Mouse (Mus musculus) left cerebral cortex, postnatal 36 days (tissue): ENCODE data around the gene Klhdc1. TPM values are rescaled to one million over a fixed set of nuclear protein-coding genes. Genes with fewer than 3 reads are reported as not detected.

Source experiments
- DNase-seq, 2 experiments: peaks; one replicate each; pipeline ENCODE4 v3.0.0; 2021 to 2022; ENCODE audit warnings: low spot score in 2 of 2, mixed read lengths in 1 of 2
- intact Hi-C: fragments of 180-260 bp; cut with DNase I; formaldehyde crosslinking; loops from one replicate; pipeline ENCODE4 v1.15.1; 2025
- total RNA-seq, 2 experiments: library from RNA; stranded (reverse); gene quantifications; 2 replicates each; pipeline ENCODE4 v1.2.3; 2021

Klhdc1 gene
- total RNA-seq, 2 experiments from 2014 or later: 19.0 to 22.5 TPM

DNA sequence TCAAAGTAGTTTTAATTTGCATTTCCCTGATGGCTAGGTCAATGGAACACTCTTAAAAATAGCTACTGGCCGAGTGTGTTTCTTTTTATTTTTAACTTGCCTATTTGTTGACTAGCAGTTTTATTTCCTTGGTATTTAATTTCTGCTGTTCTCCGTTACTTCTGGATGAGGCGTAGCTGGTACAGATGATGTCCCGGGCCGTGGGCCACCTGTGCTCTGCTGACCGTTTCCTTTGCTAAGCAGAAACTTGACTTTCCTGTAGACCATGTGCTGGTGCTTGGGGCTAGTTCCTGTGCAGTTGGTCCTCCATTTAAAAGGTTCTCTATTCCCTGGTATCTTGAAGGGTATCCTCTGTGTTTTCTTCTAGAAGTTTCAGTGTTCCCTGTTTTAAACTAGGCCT, 51.4 kb downstream of the Klhdc1 start:
- no peak for DNase-seq
- intact Hi-C loops: no loop called here

DNA sequence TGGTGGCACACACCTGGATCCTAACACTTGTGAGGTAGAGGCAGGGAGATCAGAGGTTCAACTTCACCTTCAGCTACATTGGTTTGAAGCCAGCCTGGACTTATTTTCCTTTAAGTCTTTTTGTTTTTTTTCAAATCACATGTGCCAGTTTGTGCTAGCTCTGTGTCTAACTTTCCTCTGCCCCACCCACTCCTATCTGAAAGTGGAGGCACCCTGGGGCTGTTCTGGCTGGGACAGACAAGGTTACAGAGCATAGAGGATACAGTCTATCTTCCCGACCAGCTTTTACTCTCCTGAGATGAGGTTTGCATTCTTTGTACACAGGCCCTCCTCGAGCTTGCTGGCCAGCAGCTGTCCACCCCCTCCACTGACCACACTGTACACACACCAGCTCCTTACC, 52.8 kb downstream of the Klhdc1 start:
- intact Hi-C loops: no loop called here
- DNase-seq: no peak

DNA sequence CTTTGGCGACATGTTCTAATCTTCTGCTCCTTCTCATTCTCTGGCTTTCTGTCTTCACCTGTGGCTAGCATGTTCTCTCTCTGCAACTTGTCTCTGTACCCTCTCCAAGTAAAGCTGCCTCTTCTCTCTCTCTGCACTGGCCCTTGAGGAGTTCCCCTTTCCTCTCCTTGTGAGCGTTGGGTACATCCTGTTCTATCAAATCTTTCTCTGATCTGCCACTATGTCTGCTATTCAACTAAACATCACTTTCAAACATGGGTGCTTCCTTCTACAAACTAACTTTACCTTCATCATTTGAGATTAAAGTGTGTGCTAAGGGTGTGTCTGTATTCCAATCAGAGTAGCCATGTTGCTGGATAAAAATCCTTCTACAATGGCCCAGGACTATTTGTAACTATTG, 54.0 kb downstream of the Klhdc1 start:
- intact Hi-C loops: loop anchor here (5.0 kb wide), 2 partner anchors 53 to 98 kb away; partner anchors contain the start of genes Dnaaf2, Gm49383 and Klhdc1
- no peak for DNase-seq

DNA sequence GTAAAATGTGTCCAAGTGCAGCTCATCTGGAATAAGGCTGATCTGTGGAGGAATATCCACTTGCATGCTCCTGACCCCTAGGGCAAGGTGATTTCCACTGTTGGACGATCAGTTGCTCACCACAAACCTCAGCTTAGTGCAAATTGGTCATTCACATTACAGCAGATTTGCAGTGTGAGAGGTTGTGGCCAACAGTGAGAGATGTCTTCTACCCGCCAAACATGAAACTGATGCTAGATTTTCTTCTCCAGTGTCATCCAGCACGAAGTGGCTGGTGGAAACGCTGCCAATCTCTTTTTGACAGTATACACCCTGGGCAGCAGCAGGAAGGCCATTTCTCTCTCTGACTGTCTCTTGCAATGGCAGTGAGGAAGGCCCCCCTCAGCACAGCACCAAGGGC, 54.7 kb downstream of the Klhdc1 start:
- DNase-seq: no peak
- intact Hi-C loops: loop anchor here (5.0 kb wide), 2 partner anchors 53 to 98 kb away; partner anchors contain the start of genes Dnaaf2, Gm49383 and Klhdc1

DNA sequence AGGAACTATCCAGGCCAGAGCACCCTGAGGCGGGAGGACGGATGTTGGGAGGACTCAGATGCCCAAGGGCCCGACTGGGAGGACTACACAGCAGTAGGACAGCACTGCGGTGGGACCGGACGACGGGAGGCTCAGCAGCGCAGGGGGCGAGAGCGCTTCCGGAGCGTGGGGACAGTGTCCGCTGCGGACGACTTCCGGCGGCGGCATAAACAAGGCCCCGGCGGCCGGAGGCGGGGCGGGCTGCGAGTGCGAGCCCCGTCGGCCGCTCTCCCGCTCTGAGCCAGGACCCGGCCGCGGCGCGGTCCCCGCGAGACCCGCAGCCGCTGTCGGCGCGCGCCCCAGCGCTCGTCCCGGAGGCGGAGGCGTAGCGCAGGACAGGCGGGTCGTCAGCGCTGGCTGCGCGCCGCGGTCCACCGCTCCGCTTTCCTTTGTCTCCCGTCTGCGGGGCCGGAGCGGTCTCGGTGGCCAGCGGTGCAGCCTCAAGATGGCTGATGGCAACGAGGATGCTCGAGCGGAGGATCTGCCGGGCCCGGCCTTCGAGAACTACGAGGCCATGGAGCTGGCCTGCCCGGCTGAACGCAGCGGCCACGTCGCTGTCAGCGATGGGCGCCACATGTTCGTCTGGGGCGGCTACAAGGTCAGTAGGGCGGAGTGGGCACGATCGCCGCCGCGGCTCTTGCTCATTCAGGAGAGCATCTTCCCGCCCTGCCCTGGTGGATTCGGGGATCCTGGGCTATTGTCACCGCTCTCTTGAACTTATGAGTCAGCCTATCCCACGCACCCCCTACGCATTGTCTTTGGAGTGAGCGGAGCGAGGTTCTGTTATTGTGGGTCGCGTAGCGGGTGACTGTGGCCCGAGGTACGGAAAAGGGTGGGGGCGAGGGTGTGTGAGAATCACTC, 55.8 kb downstream of the Klhdc1 start, which contains the start of gene Klhdc2:
TSS of gene Klhdc2 (plus strand) at position 171 of the 900 bp plus-strand sequence.
- DNase-seq: peak; percentile 91 to 92
- intact Hi-C loops: loop anchor here (5.0 kb wide), 2 partner anchors 54 to 99 kb away; partner anchors contain the start of genes Dnaaf2, Gm49383 and Klhdc1

DNA sequence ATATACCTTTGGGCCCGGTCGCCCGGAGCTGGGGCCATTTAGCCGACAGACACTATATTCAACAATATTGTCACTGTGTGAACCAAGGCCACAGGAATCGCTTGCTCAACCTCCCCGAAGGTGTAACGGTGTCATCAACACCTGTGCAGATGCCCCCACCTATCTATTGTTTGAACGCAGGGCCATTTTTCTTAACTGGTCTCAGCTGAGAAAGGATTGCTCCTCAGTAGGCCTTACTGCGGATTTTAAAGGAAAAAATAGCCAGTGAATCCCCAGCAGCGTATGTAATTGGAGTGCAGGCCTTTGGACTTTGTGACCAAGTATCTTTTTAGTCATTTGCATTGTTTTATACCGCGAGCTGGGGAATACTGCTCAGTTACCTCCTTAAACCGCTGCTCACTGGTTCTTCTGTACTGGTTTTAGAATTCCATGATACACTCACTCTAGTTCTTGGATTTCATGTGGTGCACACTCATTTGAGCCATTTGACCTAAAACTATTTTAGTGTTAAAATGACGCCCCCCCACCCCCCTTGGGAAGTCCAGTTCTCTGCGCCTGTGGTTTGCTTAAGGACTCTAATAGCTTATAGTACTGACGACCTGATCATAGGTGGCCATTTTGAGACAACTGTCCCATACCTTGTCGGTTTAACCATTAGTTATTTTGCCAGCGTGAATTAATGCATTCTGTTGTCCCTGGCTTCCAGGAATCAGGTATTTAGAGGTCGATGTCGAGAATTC, 56.6 kb downstream of the Klhdc1 start:
- DNase-seq: no peak
- intact Hi-C loops: loop anchor here (5.0 kb wide), 2 partner anchors 55 to 100 kb away; partner anchors contain the start of genes Dnaaf2, Gm49383 and Klhdc1

DNA sequence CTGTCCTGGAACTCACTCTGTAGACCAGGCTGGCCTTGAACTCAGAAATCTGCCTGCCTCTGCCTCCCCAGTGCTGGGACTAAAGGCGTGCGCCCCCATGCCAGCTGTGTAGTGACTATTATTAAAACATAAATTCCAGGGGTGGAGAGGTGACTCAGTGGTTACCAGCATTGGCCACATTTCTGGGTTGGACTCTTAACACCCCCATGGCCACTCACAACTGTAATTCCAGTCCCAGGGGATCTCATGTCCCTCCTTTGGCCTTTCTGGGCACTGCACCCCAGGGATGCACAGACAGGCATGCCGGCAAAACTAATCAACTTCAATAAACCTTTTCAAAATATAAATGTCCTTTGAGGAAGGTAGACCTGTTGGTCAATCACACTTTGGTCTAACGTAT, 57.3 kb downstream of the Klhdc1 start:
- intact Hi-C loops: loop anchor here (5.0 kb wide), 2 partner anchors 56 to 101 kb away; partner anchors contain the start of genes Dnaaf2, Gm49383 and Klhdc1
- DNase-seq: no peak

DNA sequence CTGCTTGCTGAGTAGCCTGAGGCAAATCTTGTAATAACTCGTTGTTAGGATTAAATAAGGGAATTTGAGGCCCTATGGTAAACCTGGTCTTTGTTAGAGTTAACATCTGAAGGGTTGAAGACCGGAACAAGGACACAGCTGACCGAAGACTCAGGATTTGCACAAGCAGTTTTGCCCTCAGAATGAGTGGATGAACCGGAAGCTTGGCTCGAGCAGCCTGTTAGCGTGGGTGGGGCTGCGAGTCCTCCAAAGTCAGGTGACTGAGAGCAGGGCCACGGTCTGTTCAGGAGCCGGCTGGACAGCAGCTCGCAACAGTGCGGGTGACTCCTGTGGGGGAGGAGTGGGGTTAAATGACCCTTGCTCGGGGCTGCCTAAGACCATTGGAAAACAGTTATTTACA, 58.3 kb downstream of the Klhdc1 start:
- DNase-seq: no peak
- intact Hi-C loops: loop anchor here (5.0 kb wide), 2 partner anchors 57 to 102 kb away; partner anchors contain the start of genes Dnaaf2, Gm49383 and Klhdc1

DNA sequence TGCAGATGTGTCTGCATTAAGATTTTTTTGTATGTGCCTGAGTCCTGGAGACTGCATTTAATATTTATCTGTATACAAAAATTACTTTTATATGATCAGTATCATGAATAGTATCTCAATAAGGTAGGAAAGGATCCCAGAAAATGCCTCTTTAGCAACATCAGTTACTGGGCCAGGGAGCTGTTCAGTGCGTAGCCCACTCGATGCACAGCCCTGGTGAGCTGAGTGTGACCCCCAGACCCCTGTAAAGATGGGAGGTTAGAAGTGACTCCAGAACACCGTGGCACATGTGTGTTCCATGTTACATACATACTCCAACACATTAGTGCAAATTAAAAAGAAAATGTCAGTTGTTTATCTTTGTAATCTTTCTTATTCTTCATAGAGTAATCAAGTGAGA, 58.9 kb downstream of the Klhdc1 start:
- DNase-seq: no peak
- intact Hi-C loops: loop anchor here (5.0 kb wide), 2 partner anchors 58 to 103 kb away; partner anchors contain the start of genes Dnaaf2, Gm49383 and Klhdc1

DNA sequence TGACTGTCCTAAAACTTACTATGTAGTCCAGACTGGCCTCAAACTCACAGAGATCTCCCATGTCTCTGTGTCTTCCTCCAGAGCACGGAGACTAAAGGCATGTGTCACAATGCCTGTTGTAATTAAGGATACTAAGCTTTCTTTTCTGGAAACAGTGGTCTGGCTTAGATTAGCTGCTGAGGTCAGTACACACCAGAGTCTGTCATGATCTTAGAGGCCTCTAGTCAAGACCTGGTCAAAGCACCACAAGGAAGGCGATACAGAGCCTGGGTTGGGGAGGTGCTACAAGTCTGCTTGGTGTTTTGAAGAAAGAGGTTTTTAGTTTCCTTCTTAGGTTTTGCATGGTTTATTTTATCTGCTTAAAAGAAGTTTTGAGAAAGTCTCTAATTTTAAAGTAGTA, 59.4 kb downstream of the Klhdc1 start:
- no peak for DNase-seq
- intact Hi-C loops: no loop called here

DNA sequence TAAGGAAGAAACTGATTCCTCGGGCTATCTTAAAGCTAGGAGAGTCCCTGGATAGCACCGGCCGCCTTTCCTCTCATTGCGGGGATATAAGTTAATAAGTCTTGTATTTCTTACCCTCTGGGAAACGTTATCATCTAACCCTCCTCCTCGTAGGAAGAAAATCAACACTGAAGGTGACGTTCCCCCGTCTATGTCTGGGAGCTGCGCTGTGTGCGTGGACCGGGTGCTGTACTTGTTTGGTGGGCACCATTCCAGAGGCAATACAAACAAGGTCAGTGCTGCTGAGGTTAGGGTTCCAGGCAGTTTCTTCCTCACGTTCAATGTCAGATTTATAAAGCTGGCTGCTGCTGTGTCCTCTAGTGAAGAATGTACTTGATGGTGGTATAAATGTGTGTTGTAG, 61.2 kb downstream of the Klhdc1 start:
- intact Hi-C loops: no loop called here

DNA sequence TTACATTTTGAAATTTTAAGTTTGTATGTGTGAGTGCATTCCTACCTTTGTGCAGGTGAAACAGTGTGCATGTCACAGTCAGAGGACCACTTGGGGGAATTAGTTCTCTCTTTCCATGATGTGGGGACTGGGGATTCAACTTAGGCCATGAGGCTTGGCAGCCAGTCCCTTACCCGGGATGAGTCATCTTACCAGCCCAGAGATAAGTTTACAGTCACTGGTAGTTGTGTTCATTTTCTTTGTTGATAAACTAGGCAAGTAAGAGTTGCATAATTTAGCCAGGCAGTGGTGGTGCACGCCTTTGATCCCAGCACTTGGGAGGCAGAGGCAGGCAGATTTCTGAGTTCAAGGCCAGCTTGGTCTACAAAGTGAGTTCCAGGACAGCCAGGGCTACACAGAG, 63.1 kb downstream of the Klhdc1 start:
- DNase-seq: no peak
- intact Hi-C loops: no loop called here

More for the DNA sequence above, 61.2 kb downstream of the Klhdc1 start:
- DNase-seq: no peak

DNA sequence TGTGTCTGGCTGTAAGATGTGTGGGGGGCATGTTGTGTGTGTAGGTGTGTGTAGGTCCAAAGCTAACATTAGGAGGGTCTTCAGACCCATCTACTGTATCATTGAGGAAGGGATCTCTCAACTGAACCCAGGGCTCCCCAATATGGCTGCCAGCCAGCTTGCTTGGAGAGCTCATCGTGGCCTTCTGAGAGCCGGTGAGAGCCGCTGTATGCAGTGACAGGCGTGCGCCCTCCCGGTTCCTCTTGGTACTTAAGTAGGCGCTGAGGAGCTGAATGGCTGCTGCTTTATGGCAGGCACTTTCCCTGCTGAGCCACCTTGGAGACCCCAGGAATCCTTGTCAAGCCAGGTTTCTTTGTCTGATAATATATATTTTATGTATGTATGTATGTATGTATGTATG, 65.4 kb downstream of the Klhdc1 start:
- intact Hi-C loops: no loop called here
- DNase-seq: no peak

DNA sequence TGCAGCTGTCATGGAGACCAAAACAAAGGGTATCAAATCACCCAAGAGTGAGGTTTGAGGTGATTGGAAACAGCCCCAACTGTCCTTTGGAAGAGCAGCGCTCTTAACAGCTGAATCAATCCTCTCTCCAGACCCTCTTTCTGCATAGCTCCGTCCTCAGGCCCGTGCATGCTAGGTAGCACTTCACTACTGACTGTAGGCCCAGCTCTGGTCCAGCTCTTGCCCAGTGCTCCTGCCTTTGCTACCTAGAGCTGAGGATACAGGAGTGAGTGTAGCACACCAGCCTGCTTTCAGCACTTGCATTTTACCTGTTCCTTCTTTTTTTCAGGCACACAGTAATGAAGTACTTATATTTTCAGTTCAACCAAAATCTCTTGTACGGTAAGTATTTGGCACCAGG, 68.7 kb downstream of the Klhdc1 start:
- intact Hi-C loops: no loop called here

DNA sequence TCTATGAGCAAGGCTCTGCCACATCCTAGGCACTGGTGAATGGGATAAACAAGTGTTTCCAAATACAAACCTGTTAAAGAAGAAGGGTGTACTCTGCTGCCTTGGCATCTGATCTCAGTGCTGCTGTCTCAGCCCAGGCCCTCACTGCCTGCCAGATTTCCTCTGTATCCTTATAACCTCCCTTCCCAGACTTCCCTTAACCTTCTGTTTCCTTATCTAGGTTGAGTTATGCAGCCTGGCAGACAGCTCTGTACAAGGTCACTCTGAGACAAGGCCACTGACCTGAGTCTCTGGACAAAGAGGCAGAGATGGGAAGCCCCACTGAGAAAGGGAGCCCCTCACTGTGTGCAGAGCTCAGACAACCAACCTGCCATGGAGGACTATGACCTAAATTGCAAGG, 77.5 kb downstream of the Klhdc1 start:
- intact Hi-C loops: no loop called here

More for the DNA sequence above, 68.7 kb downstream of the Klhdc1 start:
- no peak for DNase-seq

DNA sequence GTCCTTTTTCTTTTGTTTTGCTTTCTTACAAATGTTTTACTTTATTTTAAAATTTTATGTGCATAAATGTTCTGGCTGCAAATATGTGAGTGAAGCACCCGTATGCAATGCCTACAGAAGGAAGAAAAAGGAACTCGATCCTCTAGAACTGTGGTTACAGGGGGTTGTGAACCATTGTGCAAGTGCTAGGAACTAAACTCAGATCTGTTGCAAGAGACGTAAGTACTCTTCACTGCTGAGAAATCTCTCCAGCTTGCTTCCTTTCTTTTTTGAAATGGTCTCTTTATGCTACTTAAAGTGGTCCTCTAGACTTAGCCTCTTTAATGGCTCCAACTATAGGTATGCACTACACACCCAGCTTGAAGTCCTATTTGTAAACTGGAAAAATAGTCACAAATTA, 90.2 kb downstream of the Klhdc1 start:
- intact Hi-C loops: no loop called here
- no peak for DNase-seq

More for the DNA sequence above, 77.5 kb downstream of the Klhdc1 start:
- no peak for DNase-seq

DNA sequence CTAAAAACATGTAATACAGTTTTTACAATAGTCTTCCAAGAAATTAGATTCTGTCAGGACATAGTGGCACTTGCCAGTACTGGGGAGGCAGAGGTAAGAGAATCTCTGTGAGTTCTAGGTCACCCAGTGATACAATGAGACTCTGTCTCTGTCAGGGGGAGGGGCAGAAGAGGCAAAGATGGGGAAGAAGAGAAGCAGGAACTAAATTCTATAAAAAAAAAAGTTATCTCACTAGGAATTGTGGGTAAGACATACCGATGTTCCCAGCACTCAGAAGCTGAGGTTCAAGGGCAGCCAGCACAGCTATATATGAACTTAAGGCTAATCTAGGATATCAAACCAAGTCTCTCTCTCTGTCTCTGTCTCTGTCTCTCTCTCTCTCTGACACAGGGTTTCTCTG, 91.2 kb downstream of the Klhdc1 start:
- intact Hi-C loops: no loop called here

DNA sequence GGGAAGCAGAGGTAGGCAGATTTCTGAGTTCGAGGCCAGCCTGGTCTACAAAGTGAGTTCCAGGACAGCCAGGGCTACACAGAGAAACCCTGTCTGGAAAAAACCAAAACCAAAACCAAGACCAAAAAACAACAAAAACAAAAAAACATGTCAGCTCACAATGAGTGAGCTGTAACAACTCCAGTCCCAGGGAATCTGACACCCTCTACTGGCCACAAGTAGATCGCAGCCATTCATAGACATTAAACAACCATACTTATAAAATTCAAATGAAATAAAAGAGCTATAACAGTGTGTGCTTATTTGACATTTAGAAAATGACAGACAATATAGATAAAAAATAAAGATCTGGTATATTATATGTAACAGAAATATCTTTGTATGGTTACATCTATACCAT, 92.6 kb downstream of the Klhdc1 start:
- no peak for DNase-seq
- intact Hi-C loops: no loop called here

More for the DNA sequence above, 91.2 kb downstream of the Klhdc1 start:
- DNase-seq: no peak
